Mouse (Mus musculus): ENCODE results near the gene Ccdc171. TPM values are rescaled to one million over a fixed set of nuclear protein-coding genes. Genes with fewer than 3 reads are reported as not detected.
"Not testable (repeated sequence)": the region's sequence is repeated elsewhere in the genome, so short reads cannot be mapped to it uniquely, and the experiment has no call there.

The Ccdc171 gene
- total and polyA plus RNA-seq, 3 experiments = 0.45 to 1.2 (median 0.94) TPM

DNA sequence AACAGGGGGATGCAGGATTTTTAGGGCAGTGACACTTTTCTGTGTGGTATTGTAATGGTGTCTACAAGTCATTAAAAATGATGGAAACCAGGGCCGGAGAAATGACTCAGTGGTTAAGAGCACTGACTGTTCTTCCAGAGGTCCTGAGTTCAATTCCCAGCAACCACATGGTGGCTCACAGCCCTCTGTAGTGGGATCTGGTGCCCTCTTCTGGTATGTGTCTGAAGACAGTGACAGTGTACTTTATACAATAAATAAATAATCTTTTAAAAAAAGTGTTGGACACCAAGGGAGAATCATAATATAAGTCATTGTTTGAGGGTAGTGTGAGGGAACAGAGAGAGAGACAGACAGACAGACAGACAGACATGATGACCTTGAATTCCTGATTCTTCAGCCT is 32.2 kb upstream of the Ccdc171 start:
- no peaks in the 10 kb centered on the region; the same call in 1 of the 2 replicates for H3K4me1 ChIP-seq (ENCODE audit: control insufficient read depth, insufficient read depth, low read length)
- no peak overlapping the region for H3K9ac ChIP-seq (ENCODE audit: low read depth, low read length)
- no peak for DNase-seq
- TF ChIP-seq CTCF (IDR thresholded peaks at IDR 0.05) (peak; percentile 34; the same call in 1 of the 2 replicates), POLR2A (IDR thresholded peaks at IDR 0.05; ENCODE audit: insufficient read depth, low read depth, low read length) (no peak)
- H3K36me3 ChIP-seq (ENCODE audit: control insufficient read depth, insufficient read depth, low read length) = no peaks in the 10 kb centered on the region
- H3K79me2 ChIP-seq (replicated peaks; ENCODE audit: control insufficient read depth, insufficient read depth, low read length) = no peaks in the 10 kb centered on the region
- H3K27me3 ChIP-seq (ENCODE audit: control insufficient read depth, insufficient read depth, low read length) = no peaks in the 10 kb centered on the region
- no peak overlapping the region for H3K4me3 ChIP-seq
- no peak overlapping the region for H3K27ac ChIP-seq
- intact Hi-C loops (cut with DNase I) = no loop called here
- WGBS = 97% methylated on average over 1 of the region's 1 CpGs

DNA sequence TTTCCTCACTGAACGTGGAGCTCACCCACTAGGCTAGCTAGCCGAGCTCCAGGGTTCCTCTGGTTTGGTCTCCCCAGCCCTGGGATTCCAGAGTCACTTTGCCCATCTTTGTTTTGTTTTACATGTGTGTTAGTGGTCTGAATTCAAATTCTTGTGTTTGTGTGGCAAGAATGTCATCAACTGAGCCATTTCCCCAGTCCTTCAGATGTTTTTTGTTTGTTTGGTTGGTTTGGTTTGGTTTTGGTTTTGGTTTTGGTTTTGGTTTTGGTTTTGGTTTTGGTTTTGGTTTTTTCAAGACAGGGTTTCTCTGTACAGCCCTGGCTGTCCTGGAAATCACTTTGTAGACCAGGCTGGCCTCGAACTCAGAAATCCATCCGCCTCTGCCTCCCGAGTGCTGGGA is 28.3 kb upstream of the Ccdc171 start:
- WGBS = 84% methylated on average over 5 of the region's 5 CpGs
- intact Hi-C loops (cut with DNase I); H3K79me2 ChIP-seq (replicated peaks; ENCODE audit: control insufficient read depth, insufficient read depth, low read length); H3K4me1 ChIP-seq (ENCODE audit: control insufficient read depth, insufficient read depth, low read length); H3K4me3 ChIP-seq; H3K36me3 ChIP-seq (ENCODE audit: control insufficient read depth, insufficient read depth, low read length); H3K27me3 ChIP-seq (ENCODE audit: control insufficient read depth, insufficient read depth, low read length); H3K27ac ChIP-seq; DNase-seq; H3K9ac ChIP-seq (ENCODE audit: low read depth, low read length): not testable (repeated sequence)

DNA sequence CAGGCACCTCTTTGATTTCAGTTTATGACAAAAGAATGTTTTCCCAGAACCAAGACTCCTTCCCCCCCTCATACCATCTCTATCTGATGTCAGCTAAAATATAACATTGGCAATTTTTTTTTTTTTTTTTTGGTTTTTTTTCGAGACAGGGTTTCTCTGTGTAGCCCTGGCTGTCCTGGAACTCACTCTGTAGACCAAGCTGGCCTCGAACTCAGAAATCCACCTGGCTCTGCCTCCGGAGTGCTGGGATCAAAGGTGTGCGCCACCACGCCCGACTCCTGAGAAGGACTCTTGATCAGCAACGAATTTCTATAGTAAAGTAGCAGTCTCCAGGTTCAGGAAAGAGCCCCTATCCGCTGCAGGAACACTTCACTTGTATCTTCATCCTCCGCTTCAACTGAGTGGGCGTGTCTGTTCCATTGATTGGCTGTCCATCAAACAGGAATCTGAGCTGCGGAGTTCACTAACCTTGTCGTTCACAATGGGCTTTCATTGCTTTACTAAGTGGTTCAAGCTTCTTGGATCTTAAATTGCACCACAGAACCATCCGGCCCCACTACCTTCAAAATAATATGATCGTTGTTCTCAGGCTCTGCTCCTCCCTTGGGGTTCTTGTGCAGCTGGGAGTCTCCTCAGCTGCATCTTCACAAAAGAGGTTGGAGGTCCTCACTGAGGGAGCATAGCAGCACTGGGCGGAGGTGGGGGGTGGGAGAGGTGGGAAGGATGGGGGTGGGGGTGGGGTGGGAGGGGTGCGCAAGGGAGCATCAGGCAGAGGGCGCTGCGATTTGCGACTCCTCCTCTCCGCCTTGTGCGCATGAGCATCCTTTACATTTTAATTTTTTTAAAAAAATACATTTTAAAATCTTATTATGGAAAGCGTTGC is 24.9 kb upstream of the Ccdc171 start:
- Histone ChIP-seq H3K9ac (ENCODE audit: low read depth, low read length) (no peak overlapping the region), H3K36me3 (ENCODE audit: control insufficient read depth, insufficient read depth, low read length) (no peaks in the 10 kb centered on the region), H3K27ac (no peak overlapping the region), H3K27me3 (ENCODE audit: control insufficient read depth, insufficient read depth, low read length) (no peaks in the 10 kb centered on the region; the same call in 1 of the 2 replicates), H3K4me1 (ENCODE audit: control insufficient read depth, insufficient read depth, low read length) (no peaks in the 10 kb centered on the region; the same call in 1 of the 2 replicates), H3K4me3 (no peak overlapping the region), H3K79me2 (replicated peaks; ENCODE audit: control insufficient read depth, insufficient read depth, low read length) (no peaks in the 10 kb centered on the region)
- intact Hi-C loops (cut with DNase I) = no loop called here
- no peak for TF ChIP-seq POLR2A (IDR thresholded peaks at IDR 0.05; ENCODE audit: insufficient read depth, low read depth, low read length)
- TF ChIP-seq CTCF (IDR thresholded peaks at IDR 0.05) = no peak
- TF ChIP-seq EP300 (IDR thresholded peaks at IDR 0.05; ENCODE audit: insufficient read depth, low read depth, low read length) = no peak
- no peak for DNase-seq
- WGBS = 18% methylated on average over 22 of the region's 22 CpGs

DNA sequence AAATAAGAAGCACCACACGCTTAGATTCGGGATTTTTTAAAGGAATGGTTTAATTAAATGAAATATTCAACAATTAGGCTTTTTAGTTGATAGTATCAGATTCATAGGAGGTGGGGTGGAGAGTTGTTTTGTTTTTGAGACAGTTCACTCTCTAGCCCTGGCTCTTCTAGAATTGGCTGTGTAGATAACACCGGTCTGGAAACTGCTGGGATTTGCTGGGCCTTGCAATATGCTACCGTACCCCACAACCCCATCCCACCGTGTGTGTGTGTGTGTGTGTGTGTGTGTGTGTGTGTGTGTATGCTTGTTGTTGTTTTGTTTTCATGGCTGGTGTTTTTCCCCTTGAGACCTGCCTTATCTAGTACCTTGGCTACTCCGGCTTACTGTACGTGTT is 24.3 kb upstream of the Ccdc171 start:
- DNase-seq = no peak
- TF ChIP-seq POLR2A (IDR thresholded peaks at IDR 0.05; ENCODE audit: insufficient read depth, low read depth, low read length) (no peak), EP300 (IDR thresholded peaks at IDR 0.05; ENCODE audit: insufficient read depth, low read depth, low read length) (no peak), CTCF (IDR thresholded peaks at IDR 0.05) (no peak)
- Histone ChIP-seq H3K36me3 (ENCODE audit: control insufficient read depth, insufficient read depth, low read length) (no peaks in the 10 kb centered on the region), H3K4me1 (ENCODE audit: control insufficient read depth, insufficient read depth, low read length) (no peaks in the 10 kb centered on the region; the same call in 1 of the 2 replicates), H3K27ac (no peak overlapping the region), H3K9ac (ENCODE audit: low read depth, low read length) (no peak overlapping the region), H3K27me3 (ENCODE audit: control insufficient read depth, insufficient read depth, low read length) (no peaks in the 10 kb centered on the region; the same call in 1 of the 2 replicates), H3K79me2 (replicated peaks; ENCODE audit: control insufficient read depth, insufficient read depth, low read length) (no peaks in the 10 kb centered on the region), H3K4me3 (no peak overlapping the region)
- intact Hi-C loops (cut with DNase I) = no loop called here
- WGBS = 41% methylated on average over 7 of the region's 7 CpGs

DNA sequence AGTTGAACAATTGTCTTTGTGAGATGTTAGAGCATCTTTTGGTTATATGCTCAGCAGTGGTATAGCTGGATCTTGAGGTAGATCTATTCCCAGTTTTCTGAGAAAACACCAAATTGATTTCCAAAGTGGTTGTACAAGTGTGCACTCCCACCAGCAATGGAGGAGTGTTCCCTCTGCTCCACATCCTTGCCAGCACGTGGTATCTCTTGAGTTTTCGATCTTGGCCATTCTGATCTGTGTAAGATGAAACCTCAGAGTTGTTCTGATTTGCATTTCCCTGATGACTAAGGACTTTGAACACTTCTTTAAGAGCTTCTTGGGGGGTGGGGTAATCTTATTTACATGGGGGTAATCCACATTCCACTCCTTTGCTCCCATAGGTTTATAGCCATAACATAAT is 15.7 kb upstream of the Ccdc171 start:
- Histone ChIP-seq H3K79me2 (replicated peaks; ENCODE audit: control insufficient read depth, insufficient read depth, low read length) (no peaks in the 10 kb centered on the region), H3K27me3 (ENCODE audit: control insufficient read depth, insufficient read depth, low read length) (no peaks in the 10 kb centered on the region), H3K9ac (ENCODE audit: low read depth, low read length) (no peak overlapping the region), H3K27ac (no peak overlapping the region), H3K36me3 (ENCODE audit: control insufficient read depth, insufficient read depth, low read length) (no peaks in the 10 kb centered on the region), H3K4me1 (ENCODE audit: control insufficient read depth, insufficient read depth, low read length) (no peaks in the 10 kb centered on the region), H3K4me3 (no peak overlapping the region)
- WGBS = 49% methylated on average over 2 of the region's 2 CpGs
- intact Hi-C loops (cut with DNase I) = no loop called here
- no peak for TF ChIP-seq EP300 (IDR thresholded peaks at IDR 0.05; ENCODE audit: insufficient read depth, low read depth, low read length)
- TF ChIP-seq CTCF (IDR thresholded peaks at IDR 0.05) = no peak
- TF ChIP-seq POLR2A (IDR thresholded peaks at IDR 0.05; ENCODE audit: insufficient read depth, low read depth, low read length) = no peak
- DNase-seq = no peak

DNA sequence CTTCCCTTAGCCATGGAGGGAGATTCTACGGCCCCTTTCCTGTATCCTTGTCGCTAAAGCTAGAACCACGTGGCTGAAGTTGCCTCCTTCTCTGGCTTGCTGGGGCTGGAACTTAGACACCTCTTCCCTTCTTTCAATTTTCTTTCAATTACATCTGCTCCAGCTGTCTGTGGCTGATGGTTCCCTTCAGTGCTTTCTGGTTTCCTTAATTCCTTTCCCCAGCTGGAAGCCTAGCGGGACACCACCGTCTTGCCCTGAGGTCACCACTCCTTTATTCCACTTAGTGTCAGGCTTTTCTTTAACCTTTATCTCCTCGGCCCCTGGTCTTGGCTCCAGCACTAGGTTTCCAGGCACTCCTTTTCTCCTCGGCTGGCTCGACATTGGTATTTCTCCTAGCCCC is 14.3 kb upstream of the Ccdc171 start:
- H3K36me3 ChIP-seq (ENCODE audit: control insufficient read depth, insufficient read depth, low read length) = no peaks in the 10 kb centered on the region
- no peaks in the 10 kb centered on the region for H3K79me2 ChIP-seq (replicated peaks; ENCODE audit: control insufficient read depth, insufficient read depth, low read length)
- no peaks in the 10 kb centered on the region for H3K27me3 ChIP-seq (ENCODE audit: control insufficient read depth, insufficient read depth, low read length)
- TF ChIP-seq CTCF (IDR thresholded peaks at IDR 0.05) (no peak), EP300 (IDR thresholded peaks at IDR 0.05; ENCODE audit: insufficient read depth, low read depth, low read length) (no peak), POLR2A (IDR thresholded peaks at IDR 0.05; ENCODE audit: insufficient read depth, low read depth, low read length) (no peak)
- H3K4me3 ChIP-seq = no peak overlapping the region
- 56% methylated on average over 8 of the region's 8 CpGs for WGBS
- intact Hi-C loops (cut with DNase I) = no loop called here
- no peak for DNase-seq
- H3K27ac ChIP-seq = no peak overlapping the region
- no peak overlapping the region for H3K9ac ChIP-seq (ENCODE audit: low read depth, low read length)
- no peaks in the 10 kb centered on the region for H3K4me1 ChIP-seq (ENCODE audit: control insufficient read depth, insufficient read depth, low read length)

Measured in heart, adult 2 months (tissue).